Mouse (Mus musculus): ENCODE data around the gene Tmem247. TPM values are rescaled to one million over a fixed set of nuclear protein-coding genes. Genes with fewer than 3 reads are reported as not detected.

Tmem247 gene
- polyA plus RNA-seq, 1 experiment, result not detected

DNA sequence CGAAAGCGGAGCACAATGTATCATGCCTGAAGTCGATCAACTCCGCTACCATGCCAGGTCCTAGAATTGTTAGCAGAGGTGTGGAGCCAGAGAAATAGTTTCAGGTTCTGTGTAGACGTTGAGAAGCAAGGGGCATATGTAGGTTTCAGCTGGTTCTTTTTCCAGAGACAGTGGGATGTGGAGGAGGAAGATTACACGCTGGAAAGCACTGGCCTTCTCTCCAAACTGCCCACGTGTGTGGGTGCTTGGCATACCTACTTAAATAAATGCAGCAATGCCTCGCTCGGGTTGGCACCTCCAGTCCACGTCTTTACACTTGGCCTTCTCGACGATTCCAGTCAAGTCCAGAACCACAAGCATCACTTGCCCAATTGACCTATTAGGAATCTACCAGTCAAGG is 49.9 kb downstream of the Tmem247 start:
- H3K4me1 ChIP-seq (ENCODE audit: control insufficient read depth, insufficient read depth, insufficient read length, low read length), result peaks cover 15% of the 10 kb centered on the region
- no peak overlapping the region for H3K27ac ChIP-seq (ENCODE audit: insufficient read depth, low read depth, low read length)
- WGBS, result 94% methylated on average over 12 of the region's 12 CpGs
- peaks cover 5% of the 10 kb centered on the region; the same call in 1 of the 2 replicates for H3K36me3 ChIP-seq (ENCODE audit: control insufficient read depth, insufficient read depth, low read length)
- H3K27me3 ChIP-seq (ENCODE audit: control insufficient read depth, insufficient read depth, low read length), result no peaks in the 10 kb centered on the region
- TF ChIP-seq POLR2A (IDR thresholded peaks at IDR 0.05; ENCODE audit: low read depth, low read length), result no peak
- TF ChIP-seq CTCF (IDR thresholded peaks at IDR 0.05; ENCODE audit: extremely low read depth, insufficient read length, insufficient replicate concordance, low read depth, low read length), result no peak
- no peak overlapping the region for H3K4me3 ChIP-seq (ENCODE audit: low read depth, low read length)

DNA sequence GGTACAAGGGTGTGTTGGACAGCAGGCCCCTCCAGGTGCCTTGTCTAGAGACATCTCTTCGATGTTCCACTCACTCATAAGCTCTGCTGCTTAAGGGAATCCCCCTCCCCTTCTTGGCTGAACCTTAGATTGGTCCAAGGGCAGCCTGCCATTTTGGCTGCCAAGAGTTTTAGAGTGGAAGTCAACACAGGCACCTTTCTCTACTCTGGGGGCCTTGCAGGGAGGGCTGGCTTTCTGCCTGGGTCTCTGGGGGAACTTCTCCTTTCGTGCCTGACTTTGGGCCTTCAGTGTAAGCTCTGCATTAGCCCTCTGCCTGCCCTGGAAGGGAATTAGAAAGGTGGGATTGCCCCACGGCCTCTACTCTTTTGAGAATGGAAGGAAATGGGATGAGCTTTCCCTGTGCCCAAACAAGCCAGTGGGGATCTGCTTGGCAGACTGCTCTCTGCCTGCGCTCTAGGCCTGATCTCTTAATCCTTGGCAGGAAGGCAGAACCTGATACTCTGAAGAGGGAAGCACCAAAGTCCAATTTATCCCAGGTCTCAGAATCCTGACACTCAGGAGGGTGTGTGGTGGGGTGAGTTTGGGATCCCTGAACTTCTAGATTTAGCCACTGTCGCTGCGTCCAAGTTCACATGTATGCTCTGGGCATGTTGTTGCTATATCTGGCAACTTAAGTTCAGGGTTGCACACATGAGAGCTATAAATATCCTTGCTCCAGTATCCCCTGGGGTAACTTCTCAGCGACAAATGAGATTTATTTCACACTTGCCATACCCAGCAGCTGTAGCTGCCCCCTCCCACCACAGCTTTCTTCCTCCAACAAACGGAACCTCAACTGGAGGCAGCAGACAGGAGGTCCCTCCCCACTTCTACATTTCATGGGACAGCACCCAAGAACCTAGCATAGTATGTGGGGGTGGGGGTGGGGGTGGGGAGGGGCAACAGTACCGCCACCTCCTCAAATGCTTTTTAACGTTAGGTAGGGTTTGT is 50.7 kb downstream of the Tmem247 start:
- H3K4me3 ChIP-seq (ENCODE audit: low read depth, low read length), result no peak overlapping the region
- no peak overlapping the region for H3K27ac ChIP-seq (ENCODE audit: insufficient read depth, low read depth, low read length)
- H3K4me1 ChIP-seq (ENCODE audit: control insufficient read depth, insufficient read depth, insufficient read length, low read length), result peaks cover 15% of the 10 kb centered on the region
- H3K36me3 ChIP-seq (ENCODE audit: control insufficient read depth, insufficient read depth, low read length), result peaks cover 5% of the 10 kb centered on the region; the same call in 1 of the 2 replicates
- WGBS, result 86% methylated on average over 10 of the region's 10 CpGs
- TF ChIP-seq POLR2A (IDR thresholded peaks at IDR 0.05; ENCODE audit: low read depth, low read length), result no peak
- no peak for TF ChIP-seq CTCF (IDR thresholded peaks at IDR 0.05; ENCODE audit: extremely low read depth, insufficient read length, insufficient replicate concordance, low read depth, low read length)
- H3K27me3 ChIP-seq (ENCODE audit: control insufficient read depth, insufficient read depth, low read length), result no peaks in the 10 kb centered on the region

DNA sequence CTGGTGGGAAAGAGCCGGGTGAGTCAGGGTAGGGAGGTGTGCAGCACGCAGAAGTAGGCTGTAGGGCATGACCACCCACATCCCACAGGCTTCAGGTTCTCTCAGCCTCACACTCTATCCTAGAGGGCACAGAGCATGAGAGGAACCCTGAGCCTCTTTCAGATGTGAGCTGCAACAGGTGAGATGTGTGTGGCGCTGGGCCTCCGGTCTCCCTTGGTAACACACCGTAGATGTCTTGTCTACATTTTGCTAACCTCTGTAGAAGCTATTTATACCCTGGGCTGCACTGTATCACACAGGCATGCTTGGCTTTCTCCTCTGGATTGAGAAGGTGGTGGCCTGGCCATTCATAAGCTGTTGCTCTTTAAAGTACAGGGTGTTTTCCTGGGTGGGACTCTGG is 51.4 kb downstream of the Tmem247 start:
- H3K4me1 ChIP-seq (ENCODE audit: control insufficient read depth, insufficient read depth, insufficient read length, low read length), result peaks cover 15% of the 10 kb centered on the region
- no peak overlapping the region for H3K27ac ChIP-seq (ENCODE audit: insufficient read depth, low read depth, low read length)
- no peak for TF ChIP-seq CTCF (IDR thresholded peaks at IDR 0.05; ENCODE audit: extremely low read depth, insufficient read length, insufficient replicate concordance, low read depth, low read length)
- TF ChIP-seq POLR2A (IDR thresholded peaks at IDR 0.05; ENCODE audit: low read depth, low read length), result no peak
- H3K27me3 ChIP-seq (ENCODE audit: control insufficient read depth, insufficient read depth, low read length), result no peaks in the 10 kb centered on the region
- no peak overlapping the region for H3K4me3 ChIP-seq (ENCODE audit: low read depth, low read length)
- peaks cover 11% of the 10 kb centered on the region for H3K36me3 ChIP-seq (ENCODE audit: control insufficient read depth, insufficient read depth, low read length)
- WGBS, result 89% methylated on average over 5 of the region's 5 CpGs

DNA sequence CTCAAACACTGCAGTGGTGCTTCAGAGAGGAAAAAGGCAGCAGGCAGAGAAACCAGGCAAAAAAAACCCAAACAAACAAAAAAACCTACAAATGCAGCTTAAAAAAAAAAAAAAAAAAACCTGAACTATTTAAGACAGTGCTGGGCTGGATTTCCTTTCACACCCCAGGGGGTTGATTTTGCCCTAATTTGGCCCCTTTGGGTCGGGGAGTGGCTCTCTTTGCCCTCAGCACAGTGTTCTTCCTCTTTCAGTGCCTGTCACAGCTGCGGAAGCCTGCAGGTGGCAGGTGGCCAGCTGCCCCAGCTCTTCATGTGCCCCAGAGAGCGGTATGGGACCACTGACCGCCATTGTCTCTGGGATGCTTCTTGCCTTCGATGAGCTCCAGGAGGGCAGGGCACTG is 52.4 kb downstream of the Tmem247 start:
- 57% methylated on average over 5 of the region's 5 CpGs for WGBS
- Histone ChIP-seq H3K36me3 (ENCODE audit: control insufficient read depth, insufficient read depth, low read length) (peaks cover 17% of the 10 kb centered on the region), H3K27ac (ENCODE audit: insufficient read depth, low read depth, low read length) (no peak overlapping the region)

DNA sequence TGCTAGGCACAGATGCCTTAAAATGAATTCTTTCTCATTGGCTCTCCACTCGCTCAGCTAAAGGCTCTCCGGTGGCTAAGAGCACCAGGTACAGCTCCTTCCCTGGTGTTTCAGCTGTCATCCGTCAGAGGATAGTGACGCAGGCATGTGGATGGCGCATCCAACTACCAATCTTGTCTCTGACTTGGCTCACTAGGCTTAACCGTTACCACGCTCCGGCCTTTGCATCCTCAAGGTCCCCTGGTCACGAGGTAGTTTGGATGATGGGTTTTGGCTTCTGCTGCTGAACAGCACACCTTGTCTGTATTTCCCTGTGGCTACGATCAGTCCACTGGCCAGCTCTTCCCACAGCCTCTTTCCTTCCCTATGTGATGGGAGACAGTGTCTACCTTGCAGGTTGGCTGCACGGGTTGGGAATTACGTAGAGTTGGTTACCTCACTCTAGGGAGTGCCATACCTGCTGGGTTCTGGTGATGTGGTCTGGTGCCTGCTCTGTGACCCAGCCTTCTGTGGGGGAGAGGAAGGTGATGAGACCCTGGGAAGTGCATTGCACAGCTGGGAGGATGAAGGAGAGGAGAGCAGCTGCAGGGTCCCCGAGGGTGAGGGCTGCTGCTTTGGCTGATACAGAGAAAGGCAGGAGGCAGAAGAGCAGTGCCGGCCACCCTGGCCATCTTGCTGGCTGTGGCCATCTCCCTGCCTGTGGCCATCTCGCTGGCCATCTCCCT is 53.0 kb downstream of the Tmem247 start:
- H3K4me3 ChIP-seq (ENCODE audit: low read depth, low read length), result no peak overlapping the region
- H3K27ac ChIP-seq (ENCODE audit: insufficient read depth, low read depth, low read length), result no peak overlapping the region
- H3K27me3 ChIP-seq (ENCODE audit: control insufficient read depth, insufficient read depth, low read length), result no peaks in the 10 kb centered on the region
- H3K4me1 ChIP-seq (ENCODE audit: control insufficient read depth, insufficient read depth, insufficient read length, low read length), result peaks cover 15% of the 10 kb centered on the region
- 92% methylated on average over 15 of the region's 15 CpGs for WGBS
- TF ChIP-seq POLR2A (IDR thresholded peaks at IDR 0.05; ENCODE audit: low read depth, low read length) (no peak), CTCF (IDR thresholded peaks at IDR 0.05; ENCODE audit: extremely low read depth, insufficient read length, insufficient replicate concordance, low read depth, low read length) (no peak)
- peaks cover 18% of the 10 kb centered on the region for H3K36me3 ChIP-seq (ENCODE audit: control insufficient read depth, insufficient read depth, low read length)

More for the DNA sequence above, 52.4 kb downstream of the Tmem247 start:
- TF ChIP-seq CTCF (IDR thresholded peaks at IDR 0.05; ENCODE audit: extremely low read depth, insufficient read length, insufficient replicate concordance, low read depth, low read length), result no peak
- no peak for TF ChIP-seq POLR2A (IDR thresholded peaks at IDR 0.05; ENCODE audit: low read depth, low read length)
- no peaks in the 10 kb centered on the region for H3K27me3 ChIP-seq (ENCODE audit: control insufficient read depth, insufficient read depth, low read length)
- no peak overlapping the region for H3K4me3 ChIP-seq (ENCODE audit: low read depth, low read length)
- peaks cover 15% of the 10 kb centered on the region for H3K4me1 ChIP-seq (ENCODE audit: control insufficient read depth, insufficient read depth, insufficient read length, low read length)

DNA sequence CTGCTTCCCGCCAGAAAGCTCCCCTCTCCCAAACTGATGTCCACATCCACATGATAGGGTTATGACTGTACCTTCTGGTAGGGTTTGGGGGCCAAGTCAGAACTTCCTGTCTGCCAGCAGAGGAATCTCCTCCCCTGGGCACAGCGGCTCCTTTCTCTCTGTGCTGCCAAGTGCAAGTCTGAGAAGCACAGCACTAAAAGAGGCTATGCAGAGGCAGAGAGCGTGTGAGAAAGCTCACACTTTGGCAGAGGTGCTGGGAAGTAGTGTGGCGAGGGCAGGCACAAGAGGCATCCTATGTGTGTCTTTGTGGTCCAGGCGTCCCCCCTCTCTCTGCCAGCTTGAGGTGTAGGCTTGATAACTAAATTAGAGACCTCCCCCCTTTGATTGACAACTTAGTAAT is 53.9 kb downstream of the Tmem247 start:
- Histone ChIP-seq H3K4me1 (ENCODE audit: control insufficient read depth, insufficient read depth, insufficient read length, low read length) (peaks cover 15% of the 10 kb centered on the region), H3K36me3 (ENCODE audit: control insufficient read depth, insufficient read depth, low read length) (peaks cover 19% of the 10 kb centered on the region), H3K27ac (ENCODE audit: insufficient read depth, low read depth, low read length) (no peak overlapping the region), H3K27me3 (ENCODE audit: control insufficient read depth, insufficient read depth, low read length) (no peaks in the 10 kb centered on the region), H3K4me3 (ENCODE audit: low read depth, low read length) (no peak overlapping the region)
- WGBS, result 87% methylated on average over 5 of the region's 5 CpGs
- TF ChIP-seq POLR2A (IDR thresholded peaks at IDR 0.05; ENCODE audit: low read depth, low read length) (no peak), CTCF (IDR thresholded peaks at IDR 0.05; ENCODE audit: extremely low read depth, insufficient read length, insufficient replicate concordance, low read depth, low read length) (no peak)

DNA sequence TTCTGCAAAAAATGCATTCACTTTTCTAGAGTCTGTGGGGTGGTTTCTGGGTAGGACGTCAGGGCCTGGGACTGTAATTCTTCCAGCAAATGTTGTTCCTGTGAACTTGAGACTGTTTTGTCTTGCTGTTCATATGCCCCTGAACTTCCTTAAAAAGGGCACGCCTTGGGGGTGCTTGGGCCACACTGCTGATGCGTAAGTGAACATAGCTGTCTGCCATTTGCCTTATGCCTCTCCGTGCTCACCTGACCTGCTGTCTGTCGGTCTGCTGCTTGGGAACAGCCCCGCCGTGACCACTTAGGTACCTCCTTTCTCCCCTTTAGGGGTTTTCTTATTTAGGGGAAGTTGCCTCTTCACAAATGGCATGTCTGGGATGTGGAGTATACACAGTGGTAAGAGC is 54.7 kb downstream of the Tmem247 start:
- WGBS, result 87% methylated on average over 7 of the region's 7 CpGs
- Histone ChIP-seq H3K4me3 (ENCODE audit: low read depth, low read length) (no peak overlapping the region), H3K4me1 (ENCODE audit: control insufficient read depth, insufficient read depth, insufficient read length, low read length) (peaks cover 15% of the 10 kb centered on the region), H3K27me3 (ENCODE audit: control insufficient read depth, insufficient read depth, low read length) (no peaks in the 10 kb centered on the region), H3K27ac (ENCODE audit: insufficient read depth, low read depth, low read length) (no peak overlapping the region), H3K36me3 (ENCODE audit: control insufficient read depth, insufficient read depth, low read length) (peaks cover 20% of the 10 kb centered on the region)
- TF ChIP-seq CTCF (IDR thresholded peaks at IDR 0.05; ENCODE audit: extremely low read depth, insufficient read length, insufficient replicate concordance, low read depth, low read length), result no peak
- no peak for TF ChIP-seq POLR2A (IDR thresholded peaks at IDR 0.05; ENCODE audit: low read depth, low read length)

Other genes starting within 250 kb of the Tmem247 start
- gene Epas1, start 163.6 kb upstream of the Tmem247 start, polyA plus RNA-seq (2012; rRNA removed), result 40.7 and 52.0 TPM in 2 replicates
- gene Atp6v1e2, start 30.5 kb downstream of the Tmem247 start, polyA plus RNA-seq (2012; rRNA removed), result not detected in 2 replicates
- 9.3 and 14.1 TPM in 2 replicates for gene Rhoq, start 45.7 kb downstream of the Tmem247 start, polyA plus RNA-seq (2012; rRNA removed)
- 1.2 and 2.3 TPM in 2 replicates for gene Pigf, start 108.1 kb downstream of the Tmem247 start, polyA plus RNA-seq (2012; rRNA removed)
- gene Cript, start 108.2 kb downstream of the Tmem247 start, polyA plus RNA-seq (2012; rRNA removed), result 1.4 and 4.4 TPM in 2 replicates
- 1.0 and 1.8 TPM in 2 replicates for gene Socs5, start 190.3 kb downstream of the Tmem247 start, polyA plus RNA-seq (2012; rRNA removed)

Measured in small intestine, adult 2 months (tissue).